Mouse (Mus musculus) limb, embryonic 11.5 days (tissue): ENCODE measurements around the gene Rab30. TPM values are rescaled to one million over a fixed set of nuclear protein-coding genes. Genes with fewer than 3 reads are reported as not detected.

ENCODE experiments used
- ATAC-seq: fragments of 200-750 bp; cut with Nextera tagmentation; 2 replicates; pipeline ENCODE4 v1.8.0; 2017; ENCODE audit warnings: low read depth; ENCODE audit not compliant: insufficient number of reproducible peaks, low FRiP score, low TSS enrichment
- DNase-seq: peaks from one replicate; pipeline ENCODE4 v3.0.0-alpha.2; 2015; ENCODE audit warnings: low spot score
- H3K27ac ChIP-seq: fragments of 300-500 bp; sonication (generic); replicated peaks from 2 replicates; pipeline ENCODE4 v1.5.1; 2014; ENCODE audit warnings: low read depth, mild to moderate bottlenecking, low read length
- H3K27me3 ChIP-seq: fragments of 300-500 bp; sonication (generic); 2 replicates; pipeline ENCODE4 v1.6.1; 2014; ENCODE audit warnings: mild to moderate bottlenecking, low read length, mixed read lengths; ENCODE audit not compliant: control insufficient read depth, insufficient read depth
- H3K36me3 ChIP-seq: fragments of 300-500 bp; sonication (generic); 2 replicates; pipeline ENCODE4 v1.6.1; 2014; ENCODE audit warnings: mild to moderate bottlenecking, low read length, moderate library complexity, mixed read lengths; ENCODE audit not compliant: control insufficient read depth, insufficient read depth
- H3K4me1 ChIP-seq: fragments of 300-500 bp; sonication (generic); 2 replicates; pipeline ENCODE4 v1.6.1; 2014; ENCODE audit warnings: low read length, mixed read lengths; ENCODE audit not compliant: control insufficient read depth, insufficient read depth
- H3K4me2 ChIP-seq: fragments of 300-500 bp; sonication (generic); 2 replicates; pipeline ENCODE4 v1.6.1; 2014; ENCODE audit warnings: low read depth, mild to moderate bottlenecking, moderate library complexity; ENCODE audit not compliant: severe bottlenecking
- H3K4me3 ChIP-seq: fragments of 300-500 bp; sonication (generic); 2 replicates; pipeline ENCODE4 v1.5.1; 2014; ENCODE audit warnings: low read depth, low read length
- H3K9ac ChIP-seq: fragments of 300-500 bp; sonication (generic); 2 replicates; pipeline ENCODE4 v1.6.1; 2014; ENCODE audit warnings: mild to moderate bottlenecking, low read length
- H3K9me3 ChIP-seq: fragments of 300-500 bp; sonication (generic); 2 replicates; pipeline ENCODE4 v1.6.1; 2016; ENCODE audit warnings: low read length; ENCODE audit not compliant: control insufficient read depth
- WGBS: fragments of 180-500 bp; shearing (Covaris S2); extraction: QIAGEN DNeasy Blood & Tissue Kit; methylation state at CpG from one replicate; pipeline ENCODE4 v1.1.7; 2014; 5-methylcytosine and 5-hydroxymethylcytosine counted together
- polyA plus RNA-seq: library from polyadenylated mRNA; unstranded; fragments of >200 nt; fragmentation: Nextera tagmentation; extraction: Ambion mirVana; gene quantifications from 2 replicates; pipeline ENCODE4 v1.2.1, GENCODE M21; 2014

Gene Rab30
- polyA plus RNA-seq, 1 experiment from 2014 or later, result 11.5 TPM

GRCm38 (mm10) chr7:92848246-92848645, 106.8 kb downstream of the Rab30 start:
- WGBS, result 79% methylated on average over 3 of the region's 3 CpGs
- Histone ChIP-seq H3K9ac (no peak overlapping the region), H3K4me1 (no peaks in the 10 kb centered on the region), H3K4me2 (no peak overlapping the region), H3K9me3 (no peaks in the 10 kb centered on the region), H3K4me3 (no peak overlapping the region), H3K27me3 (no peaks in the 10 kb centered on the region), H3K36me3 (no peaks in the 10 kb centered on the region), H3K27ac (no peak overlapping the region)
- DNase-seq (no peak), ATAC-seq (no peak)

- Histone ChIP-seq H3K9me3 (no peaks in the 10 kb centered on the region), H3K4me1 (no peaks in the 10 kb centered on the region), H3K27ac (no peak overlapping the region), H3K4me3 (no peak overlapping the region), H3K9ac (no peak overlapping the region), H3K4me2 (no peak overlapping the region), H3K36me3 (no peaks in the 10 kb centered on the region), H3K27me3 (no peaks in the 10 kb centered on the region)
- DNase-seq (no peak), ATAC-seq (no peak)
- WGBS, result 47% methylated on average over 2 of the region's 2 CpGs
These were observed 125.1 kb downstream of the Rab30 start for GRCm38 (mm10) chr7:92866526-92866925.

GRCm38 (mm10) chr7:92870161-92870560, 128.8 kb downstream of the Rab30 start:
- Histone ChIP-seq H3K4me2 (no peak overlapping the region), H3K9ac (no peak overlapping the region), H3K36me3 (no peaks in the 10 kb centered on the region), H3K4me3 (no peak overlapping the region), H3K27ac (no peak overlapping the region), H3K4me1 (peaks cover 6% of the 10 kb centered on the region; the same call in 1 of the 2 replicates), H3K9me3 (no peaks in the 10 kb centered on the region), H3K27me3 (no peaks in the 10 kb centered on the region)
- DNase-seq, result no peak
- no peak for ATAC-seq
- WGBS, result 81% methylated on average over 3 of the region's 3 CpGs

- H3K9ac ChIP-seq, result no peak overlapping the region
- DNase-seq (no peak), ATAC-seq (no peak)
- H3K27me3 ChIP-seq, result no peaks in the 10 kb centered on the region
- H3K9me3 ChIP-seq, result no peaks in the 10 kb centered on the region
- H3K36me3 ChIP-seq, result no peaks in the 10 kb centered on the region
- no peak overlapping the region for H3K4me3 ChIP-seq
- H3K4me2 ChIP-seq, result no peak overlapping the region
- no peak overlapping the region for H3K27ac ChIP-seq
- peaks cover 9% of the 10 kb centered on the region; the same call in 1 of the 2 replicates for H3K4me1 ChIP-seq
- WGBS, result 94% methylated on average over 4 of the region's 4 CpGs
These were observed 130.2 kb downstream of the Rab30 start for GRCm38 (mm10) chr7:92871596-92871995.

- peaks cover 9% of the 10 kb centered on the region; the same call in 1 of the 2 replicates for H3K4me1 ChIP-seq
- H3K36me3 ChIP-seq, result no peaks in the 10 kb centered on the region
- H3K4me2 ChIP-seq, result peak within 1 kb of the TSS; percentile 68
- peak; percentile 87 for ATAC-seq
- peak within 1 kb of the TSS; percentile 80 for H3K9ac ChIP-seq
- H3K4me3 ChIP-seq, result peak within 1 kb of the TSS; percentile 60
- H3K9me3 ChIP-seq, result no peaks in the 10 kb centered on the region
- DNase-seq, result peak; percentile 95
- peak within 1 kb of the TSS; percentile 96 for H3K27ac ChIP-seq
- H3K27me3 ChIP-seq, result no peaks in the 10 kb centered on the region
- WGBS, result under 1% methylated on average over 53 of the region's 53 CpGs
These were observed 132.8 kb downstream of the Rab30 start, which contains the start of the genes Ddias and Prcp for GRCm38 (mm10) chr7:92874116-92874675. TSS of gene Ddias (minus strand) at chr7:92874247. TSS of gene Prcp (plus strand) at chr7:92874470.

GRCm38 (mm10) chr7:92874761-92875408, 133.5 kb downstream of the Rab30 start:
- H3K9ac ChIP-seq, result peak overlapping the region; percentile 80
- DNase-seq, result peak; percentile 90
- WGBS, result under 1% methylated on average over 26 of the region's 29 CpGs
- no peaks in the 10 kb centered on the region for H3K36me3 ChIP-seq
- peaks cover 9% of the 10 kb centered on the region; the same call in 1 of the 2 replicates for H3K4me1 ChIP-seq
- ATAC-seq, result peak; percentile 90
- H3K4me3 ChIP-seq, result peak overlapping the region; percentile 60
- H3K4me2 ChIP-seq, result peak overlapping the region; percentile 68
- no peaks in the 10 kb centered on the region for H3K27me3 ChIP-seq
- peak overlapping the region; percentile 96 for H3K27ac ChIP-seq
- no peaks in the 10 kb centered on the region for H3K9me3 ChIP-seq

- Histone ChIP-seq H3K4me2 (peak overlapping the region; percentile 68), H3K4me1 (peaks cover 9% of the 10 kb centered on the region; the same call in 1 of the 2 replicates), H3K4me3 (peak overlapping the region; percentile 60), H3K27ac (0 out of 2 replicates have a peak overlapping the region, but pooled peaks have one; percentile 2), H3K27me3 (no peaks in the 10 kb centered on the region), H3K9me3 (no peaks in the 10 kb centered on the region), H3K36me3 (no peaks in the 10 kb centered on the region), H3K9ac (no peak overlapping the region)
- DNase-seq (peak; percentile 30), ATAC-seq (no peak)
- WGBS, result 46% methylated on average over 3 of the region's 3 CpGs
These were observed 134.7 kb downstream of the Rab30 start for GRCm38 (mm10) chr7:92876066-92876465.

- DNase-seq, result peak; percentile 38
- no peak for ATAC-seq
- H3K9ac ChIP-seq, result peak overlapping the region; percentile 9; the same call in 1 of the 2 replicates
These were observed 135.1 kb downstream of the Rab30 start for GRCm38 (mm10) chr7:92876538-92876937.

More at GRCm38 (mm10) chr7:92876538-92876937, 135.1 kb downstream of the Rab30 start:
- Histone ChIP-seq H3K4me2 (peak overlapping the region; percentile 42; the same call in 1 of the 2 replicates), H3K27me3 (no peaks in the 10 kb centered on the region), H3K9me3 (no peaks in the 10 kb centered on the region), H3K4me3 (peak overlapping the region; percentile 20), H3K4me1 (peaks cover 9% of the 10 kb centered on the region; the same call in 1 of the 2 replicates), H3K27ac (peak overlapping the region; percentile 48; the same call in 1 of the 2 replicates), H3K36me3 (no peaks in the 10 kb centered on the region)
- WGBS, result 26% methylated on average over 7 of the region's 7 CpGs
